Mouse (Mus musculus): ENCODE data around the gene Cdon. TPM values are rescaled to one million over a fixed set of nuclear protein-coding genes. Genes with fewer than 3 reads are reported as not detected.

Gene Cdon
- total and polyA plus RNA-seq, 3 experiments, result 0.01 to 0.93 TPM; not detected in 1

DNA sequence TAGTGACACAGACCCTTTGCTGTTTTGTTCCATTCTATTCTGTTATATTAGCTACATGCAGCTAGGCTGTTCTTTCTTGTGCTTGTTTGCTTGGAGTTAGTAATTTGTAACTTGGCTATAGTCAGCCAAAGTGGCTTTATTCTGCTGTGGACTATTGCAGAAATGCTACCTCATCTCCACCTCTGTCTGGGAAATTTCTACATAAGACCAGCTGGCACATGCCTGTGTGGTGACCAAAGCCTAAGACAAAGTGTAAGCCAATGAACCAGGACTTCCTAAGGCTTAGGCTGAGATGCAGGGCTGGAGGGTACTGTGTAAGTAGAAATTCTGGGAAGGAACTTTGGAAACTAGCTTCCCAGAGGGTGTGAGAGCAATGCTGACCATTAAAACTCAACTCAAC lies 48.0 kb downstream of the Cdon start:
- no peaks in the 10 kb centered on the region for H3K4me1 ChIP-seq (ENCODE audit: insufficient read depth, low read depth, low read length)
- H3K9me3 ChIP-seq (replicated peaks), result no peaks in the 10 kb centered on the region
- no peaks in the 10 kb centered on the region for H3K27me3 ChIP-seq (ENCODE audit: insufficient read depth, low read length)
- H3K36me3 ChIP-seq (replicated peaks), result no peaks in the 10 kb centered on the region
- ATAC-seq (ENCODE audit: extremely low read depth, insufficient number of reproducible peaks, low FRiP score, poor library complexity, severe bottlenecking) (no peak), DNase-seq (ENCODE audit: low spot score) (no peak)
- no peak for TF ChIP-seq GATA2 (IDR thresholded peaks at IDR 0.05; ENCODE audit: borderline replicate concordance, low read depth, low read length)
- no peak overlapping the region for H3K4me3 ChIP-seq (ENCODE audit: low read depth, low read length)

DNA sequence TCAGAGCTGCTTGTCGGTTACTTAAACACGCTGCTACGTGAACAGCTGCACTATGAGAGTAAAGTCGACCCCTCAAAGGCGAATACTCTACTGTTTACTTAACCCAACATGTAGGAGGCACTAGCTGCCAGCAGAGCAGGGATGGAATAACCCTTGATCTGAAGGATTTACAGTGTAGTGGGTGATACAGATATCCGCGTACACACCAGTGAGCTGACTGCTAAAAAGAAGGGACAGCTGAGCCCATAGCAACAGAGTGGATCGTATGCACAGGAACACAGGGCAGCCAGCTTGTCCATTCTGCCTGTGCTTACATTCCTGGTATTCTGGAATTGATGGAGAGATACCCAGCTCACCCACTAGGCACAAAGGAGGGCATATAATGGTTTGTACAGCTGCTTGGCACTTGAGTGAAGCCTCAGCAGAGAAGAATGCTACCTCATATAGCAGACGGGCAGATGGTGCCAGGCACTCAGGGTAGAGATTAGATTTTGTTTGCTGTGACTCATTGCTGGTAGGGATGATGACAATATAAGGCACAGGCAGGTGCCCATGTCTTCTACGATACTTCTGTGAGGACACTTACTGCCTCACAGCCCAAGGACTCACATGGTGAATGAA lies 53.3 kb downstream of the Cdon start:
- no peaks in the 10 kb centered on the region for H3K9me3 ChIP-seq (replicated peaks)
- no peak for ATAC-seq (ENCODE audit: extremely low read depth, insufficient number of reproducible peaks, low FRiP score, poor library complexity, severe bottlenecking)
- H3K4me3 ChIP-seq (ENCODE audit: low read depth, low read length), result no peak overlapping the region
- no peaks in the 10 kb centered on the region for H3K4me1 ChIP-seq (ENCODE audit: insufficient read depth, low read depth, low read length)
- no peaks in the 10 kb centered on the region for H3K36me3 ChIP-seq (replicated peaks)
- DNase-seq (ENCODE audit: low spot score), result no peak
- TF ChIP-seq GATA2 (IDR thresholded peaks at IDR 0.05; ENCODE audit: borderline replicate concordance, low read depth, low read length), result no peak
- TF ChIP-seq TAL1 (conservative IDR thresholded peaks at IDR 0.05; ENCODE audit: low read depth, low read length), result no peak
- TF ChIP-seq POLR2AphosphoS5 (IDR thresholded peaks at IDR 0.05; ENCODE audit: insufficient replicate concordance, low read depth, low read length), result no peak
- no peak for TF ChIP-seq CTCF (IDR thresholded peaks at IDR 0.05; ENCODE audit: low read depth, low read length)
- no peak for TF ChIP-seq GATA1 (IDR thresholded peaks at IDR 0.05; ENCODE audit: borderline replicate concordance, low read length)
- H3K27me3 ChIP-seq (ENCODE audit: insufficient read depth, low read length), result no peaks in the 10 kb centered on the region; the same call in 1 of the 2 replicates

DNA sequence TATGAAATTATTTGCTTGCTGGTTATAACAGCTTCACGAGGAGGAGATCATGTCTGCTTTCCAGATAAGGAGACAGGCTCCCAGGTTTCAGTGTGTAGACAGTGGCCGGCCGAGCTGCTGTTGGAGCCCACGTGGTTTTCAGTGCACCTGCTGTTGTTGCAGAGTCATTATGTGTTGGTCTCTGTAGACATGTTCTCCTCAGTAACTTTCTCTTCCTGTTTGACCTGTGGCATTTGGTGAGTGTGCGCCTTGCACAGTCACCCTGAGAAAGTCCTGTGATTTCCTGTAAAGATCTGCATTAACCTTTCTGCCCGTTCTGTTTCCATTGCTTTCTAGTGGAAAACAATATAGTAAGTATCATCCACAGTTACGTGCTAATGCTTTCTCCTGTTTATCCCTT lies 54.5 kb downstream of the Cdon start:
- Histone ChIP-seq H3K9me3 (replicated peaks) (no peaks in the 10 kb centered on the region), H3K4me3 (ENCODE audit: low read depth, low read length) (no peak overlapping the region), H3K36me3 (replicated peaks) (no peaks in the 10 kb centered on the region), H3K4me1 (ENCODE audit: insufficient read depth, low read depth, low read length) (no peaks in the 10 kb centered on the region), H3K27me3 (ENCODE audit: insufficient read depth, low read length) (no peaks in the 10 kb centered on the region; the same call in 1 of the 2 replicates)
- TF ChIP-seq GATA2 (IDR thresholded peaks at IDR 0.05; ENCODE audit: borderline replicate concordance, low read depth, low read length) (no peak), GATA1 (IDR thresholded peaks at IDR 0.05; ENCODE audit: borderline replicate concordance, low read length) (no peak), TAL1 (conservative IDR thresholded peaks at IDR 0.05; ENCODE audit: low read depth, low read length) (no peak), CTCF (IDR thresholded peaks at IDR 0.05; ENCODE audit: low read depth, low read length) (no peak), POLR2AphosphoS5 (IDR thresholded peaks at IDR 0.05; ENCODE audit: insufficient replicate concordance, low read depth, low read length) (no peak)
- no peak for ATAC-seq (ENCODE audit: extremely low read depth, insufficient number of reproducible peaks, low FRiP score, poor library complexity, severe bottlenecking)
- no peak for DNase-seq (ENCODE audit: low spot score)

DNA sequence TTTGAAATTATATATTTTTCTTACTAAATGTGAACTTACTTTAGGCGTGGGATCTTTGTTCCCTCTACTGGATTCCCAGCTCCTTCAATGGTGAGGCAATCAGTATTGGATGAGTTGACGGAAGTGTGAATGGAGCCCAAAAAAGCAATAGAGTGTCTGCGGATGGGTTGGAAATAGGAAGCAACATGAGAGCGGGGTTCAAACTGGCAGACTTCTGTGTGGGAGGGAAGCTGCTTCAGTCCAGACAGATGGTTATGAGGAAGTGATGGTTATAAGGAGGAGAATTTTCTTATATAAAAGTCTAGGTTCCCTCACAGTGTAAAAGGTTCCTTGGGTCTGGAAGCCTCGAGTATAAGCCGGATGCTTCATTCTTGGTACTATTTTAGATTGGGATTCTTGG lies 58.5 kb downstream of the Cdon start:
- Histone ChIP-seq H3K4me1 (ENCODE audit: insufficient read depth, low read depth, low read length) (no peaks in the 10 kb centered on the region), H3K4me3 (ENCODE audit: low read depth, low read length) (no peak overlapping the region), H3K27me3 (ENCODE audit: insufficient read depth, low read length) (peaks cover 4% of the 10 kb centered on the region; the same call in 1 of the 2 replicates), H3K36me3 (replicated peaks) (no peaks in the 10 kb centered on the region), H3K9me3 (replicated peaks) (no peaks in the 10 kb centered on the region)
- TF ChIP-seq POLR2AphosphoS5 (IDR thresholded peaks at IDR 0.05; ENCODE audit: insufficient replicate concordance, low read depth, low read length) (no peak), TAL1 (conservative IDR thresholded peaks at IDR 0.05; ENCODE audit: low read depth, low read length) (no peak), GATA1 (IDR thresholded peaks at IDR 0.05; ENCODE audit: borderline replicate concordance, low read length) (no peak), GATA2 (IDR thresholded peaks at IDR 0.05; ENCODE audit: borderline replicate concordance, low read depth, low read length) (no peak), CTCF (IDR thresholded peaks at IDR 0.05; ENCODE audit: low read depth, low read length) (no peak)
- DNase-seq (ENCODE audit: low spot score) (no peak), ATAC-seq (ENCODE audit: extremely low read depth, insufficient number of reproducible peaks, low FRiP score, poor library complexity, severe bottlenecking) (no peak)

DNA sequence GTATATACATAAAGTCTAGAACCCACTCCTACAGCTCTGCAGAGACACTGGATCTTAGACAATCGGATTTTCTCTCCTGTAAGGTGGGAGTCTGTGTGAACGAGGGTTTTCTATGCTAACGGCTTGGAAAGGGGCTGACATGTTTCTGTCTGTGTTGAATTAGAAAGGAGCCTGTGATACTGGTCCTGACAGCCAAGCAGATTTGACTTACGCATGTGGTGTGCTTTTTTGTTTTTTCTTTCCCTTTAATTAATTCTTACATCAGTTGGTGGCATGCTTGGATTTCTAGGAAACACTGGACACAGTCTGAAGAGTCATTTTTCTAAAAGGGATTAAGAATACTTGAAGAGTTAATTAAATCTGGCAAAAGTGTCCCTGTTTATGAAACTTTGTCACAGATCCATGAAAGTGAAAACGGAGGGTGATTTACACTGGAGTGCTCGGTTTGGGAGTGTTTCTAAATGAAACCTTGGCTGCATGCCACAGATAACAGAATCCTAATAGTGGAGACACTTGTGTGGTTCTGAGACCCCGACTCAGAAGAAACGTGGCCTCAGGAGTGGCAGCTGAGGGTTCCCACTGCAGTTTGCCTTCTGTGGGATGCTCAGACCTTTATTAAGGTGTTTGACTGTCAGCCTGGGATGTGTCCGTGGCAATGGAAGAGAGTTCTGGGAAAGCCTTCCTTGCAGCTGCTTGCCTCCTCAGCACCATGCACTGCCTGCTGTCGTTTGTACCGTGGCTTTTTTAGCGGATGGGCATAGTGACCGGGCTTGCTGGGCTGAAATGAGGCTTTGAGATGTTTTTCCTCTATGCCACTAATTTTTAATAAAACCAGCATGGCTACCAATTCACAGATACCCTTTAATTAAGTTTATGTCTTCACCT lies 61.3 kb downstream of the Cdon start:
- DNase-seq (ENCODE audit: low spot score) (no peak), ATAC-seq (ENCODE audit: extremely low read depth, insufficient number of reproducible peaks, low FRiP score, poor library complexity, severe bottlenecking) (no peak)
- peaks cover 4% of the 10 kb centered on the region; the same call in 1 of the 2 replicates for H3K27me3 ChIP-seq (ENCODE audit: insufficient read depth, low read length)
- TF ChIP-seq TAL1 (conservative IDR thresholded peaks at IDR 0.05; ENCODE audit: low read depth, low read length) (no peak), GATA1 (IDR thresholded peaks at IDR 0.05; ENCODE audit: borderline replicate concordance, low read length) (no peak), GATA2 (IDR thresholded peaks at IDR 0.05; ENCODE audit: borderline replicate concordance, low read depth, low read length) (no peak), CTCF (IDR thresholded peaks at IDR 0.05; ENCODE audit: low read depth, low read length) (no peak), POLR2AphosphoS5 (IDR thresholded peaks at IDR 0.05; ENCODE audit: insufficient replicate concordance, low read depth, low read length) (no peak)
- H3K4me1 ChIP-seq (ENCODE audit: insufficient read depth, low read depth, low read length), result no peaks in the 10 kb centered on the region
- no peaks in the 10 kb centered on the region for H3K36me3 ChIP-seq (replicated peaks)
- no peaks in the 10 kb centered on the region for H3K9me3 ChIP-seq (replicated peaks)
- H3K4me3 ChIP-seq (ENCODE audit: low read depth, low read length), result no peak overlapping the region

DNA sequence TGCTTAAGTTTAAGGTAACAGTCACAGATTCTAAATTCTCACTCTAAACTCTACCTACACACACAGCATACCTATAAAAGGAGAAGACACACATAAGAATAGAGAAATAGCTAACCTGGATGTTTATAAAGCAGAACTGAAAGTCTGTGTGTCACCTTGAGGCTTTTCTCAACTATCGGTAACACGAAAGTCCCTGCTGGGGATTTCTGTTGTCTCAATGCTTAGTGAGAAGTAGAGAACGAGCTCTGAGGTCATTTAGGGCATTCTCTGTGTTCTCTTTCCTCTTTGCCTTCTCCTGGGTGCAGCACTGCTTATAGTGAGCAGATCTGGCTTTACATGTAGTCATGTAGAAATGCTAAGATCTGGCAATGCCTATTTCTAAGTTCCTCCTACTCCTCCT lies 63.0 kb downstream of the Cdon start:
- DNase-seq (ENCODE audit: low spot score) (no peak), ATAC-seq (ENCODE audit: extremely low read depth, insufficient number of reproducible peaks, low FRiP score, poor library complexity, severe bottlenecking) (no peak)
- Histone ChIP-seq H3K4me1 (ENCODE audit: insufficient read depth, low read depth, low read length) (no peaks in the 10 kb centered on the region), H3K36me3 (replicated peaks) (no peaks in the 10 kb centered on the region), H3K9me3 (replicated peaks) (no peaks in the 10 kb centered on the region), H3K27me3 (ENCODE audit: insufficient read depth, low read length) (peaks cover 4% of the 10 kb centered on the region; the same call in 1 of the 2 replicates), H3K4me3 (ENCODE audit: low read depth, low read length) (no peak overlapping the region)
- TF ChIP-seq GATA1 (IDR thresholded peaks at IDR 0.05; ENCODE audit: borderline replicate concordance, low read length) (no peak), CTCF (IDR thresholded peaks at IDR 0.05; ENCODE audit: low read depth, low read length) (no peak), POLR2AphosphoS5 (IDR thresholded peaks at IDR 0.05; ENCODE audit: insufficient replicate concordance, low read depth, low read length) (no peak), GATA2 (IDR thresholded peaks at IDR 0.05; ENCODE audit: borderline replicate concordance, low read depth, low read length) (no peak), TAL1 (conservative IDR thresholded peaks at IDR 0.05; ENCODE audit: low read depth, low read length) (no peak)

All from G1E (cell line).